Mouse (Mus musculus) limb, embryonic 14.5 days (tissue): ENCODE measurements around the gene Gtf2i. TPM values are rescaled to one million over a fixed set of nuclear protein-coding genes. Genes with fewer than 3 reads are reported as not detected.

Source experiments
- ATAC-seq: fragments of 200-750 bp; cut with Nextera tagmentation; 2 replicates; pipeline ENCODE4 v1.8.0; 2017; ENCODE audit warnings: low read depth, moderate number of reproducible peaks, moderate TSS enrichment; ENCODE audit not compliant: low FRiP score
- DNase-seq: peaks from one replicate; pipeline ENCODE4 v3.0.0-alpha.2; 2015; ENCODE audit warnings: low spot score
- H3K27ac ChIP-seq: fragments of 300-500 bp; sonication (generic); replicated peaks from 2 replicates; pipeline ENCODE4 v1.5.1; 2014; ENCODE audit warnings: low read depth, mild to moderate bottlenecking, low read length, moderate library complexity, mixed read lengths
- H3K27me3 ChIP-seq: fragments of 300-500 bp; sonication (generic); 2 replicates; pipeline ENCODE4 v1.6.1; 2014; ENCODE audit warnings: low read length, mixed read lengths; ENCODE audit not compliant: control insufficient read depth, insufficient read depth
- H3K36me3 ChIP-seq: fragments of 300-500 bp; sonication (generic); 2 replicates; pipeline ENCODE4 v1.6.1; 2014; ENCODE audit warnings: mild to moderate bottlenecking, low read length, moderate library complexity, mixed read lengths; ENCODE audit not compliant: control insufficient read depth, insufficient read depth
- H3K4me1 ChIP-seq: fragments of 300-500 bp; sonication (generic); 2 replicates; pipeline ENCODE4 v1.6.1; 2014; ENCODE audit warnings: antibody characterized with exemption, low read length, mixed read lengths; ENCODE audit not compliant: control insufficient read depth, insufficient read depth
- H3K4me2 ChIP-seq: fragments of 300-500 bp; sonication (generic); replicated peaks from 2 replicates; pipeline ENCODE4 v1.6.1; 2014; ENCODE audit warnings: low read depth, mild to moderate bottlenecking, low read length, moderate library complexity; ENCODE audit not compliant: severe bottlenecking
- H3K4me3 ChIP-seq: fragments of 300-500 bp; sonication (generic); replicated peaks from 2 replicates; pipeline ENCODE4 v1.5.1; 2014; ENCODE audit warnings: low read length
- H3K9ac ChIP-seq: fragments of 300-500 bp; sonication (generic); 2 replicates; pipeline ENCODE4 v1.6.1; 2014; ENCODE audit warnings: mild to moderate bottlenecking, low read depth, low read length, moderate library complexity; ENCODE audit not compliant: severe bottlenecking
- H3K9me3 ChIP-seq: fragments of 300-500 bp; sonication (generic); 2 replicates; pipeline ENCODE4 v1.6.1; 2016; ENCODE audit warnings: low read length; ENCODE audit not compliant: control insufficient read depth
- POLR2A ChIP-seq: fragments of 200-500 bp; IDR thresholded peaks from 2 replicates; pipeline ENCODE4 v1.8.0; 2012; ENCODE audit warnings: inconsistent platforms, mild to moderate bottlenecking, moderate library complexity, borderline replicate concordance; ENCODE audit not compliant: insufficient read depth, insufficient read length; ENCODE audit errors: extremely low read depth
- WGBS: fragments of 180-500 bp; shearing (Covaris S2); extraction: QIAGEN DNeasy Blood & Tissue Kit; methylation state at CpG from one replicate; pipeline ENCODE4 v1.1.7; 2014; 5-methylcytosine and 5-hydroxymethylcytosine counted together
- polyA plus RNA-seq, 2 experiments: library from polyadenylated mRNA; depleted of rRNA in 1 of 2; stranded (reverse) in 1 of 2; unstranded in 1 of 2; fragments of >200 nt; fragmentation: Nextera tagmentation in 1 of 2; extraction: Ambion mirVana in 1 of 2; gene quantifications; 2 replicates each; pipeline versions ENCODE4 v1.2.1 to v1.2.3; 2012 to 2014

Gene Gtf2i
- polyA plus RNA-seq, 2 experiments: 169 to 190 TPM

- no peaks in the 10 kb centered on the region for H3K4me1 ChIP-seq
- H3K9me3 ChIP-seq: no peaks in the 10 kb centered on the region
- H3K9ac ChIP-seq: no peak overlapping the region
- no peak for DNase-seq
- H3K36me3 ChIP-seq: peaks cover 97% of the 10 kb centered on the region
- H3K27ac ChIP-seq: peak overlapping the region; percentile 48; the same call in 1 of the 2 replicates
- no peak for ATAC-seq
- H3K27me3 ChIP-seq: no peaks in the 10 kb centered on the region
- H3K4me2 ChIP-seq: no peak overlapping the region
- no peak overlapping the region for H3K4me3 ChIP-seq
- TF ChIP-seq POLR2A: no peak
- WGBS: 84% methylated on average over 4 of the region's 4 CpGs
These were observed 44.0 kb downstream of the Gtf2i start for GRCm38 (mm10) chr5:134270566-134270965.

DNA sequence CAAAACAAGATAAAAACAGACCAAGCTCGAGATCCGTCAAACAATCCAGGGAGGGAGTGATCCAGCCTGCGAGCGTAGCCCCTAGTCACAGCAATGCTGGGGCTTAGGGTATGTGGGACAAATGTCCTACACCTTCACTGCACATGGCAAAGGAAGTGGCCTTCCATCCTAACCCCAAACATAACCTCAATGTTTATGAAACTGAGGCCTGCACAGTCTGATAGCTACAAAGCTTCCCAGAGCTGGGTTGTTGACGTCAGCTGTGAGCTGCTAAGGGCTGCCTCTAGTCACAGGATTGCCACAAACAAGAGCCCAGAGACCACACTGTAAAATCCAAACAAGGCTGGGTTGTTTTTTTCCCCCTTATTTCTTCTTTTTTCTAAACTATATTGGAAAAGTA, 44.8 kb downstream of the Gtf2i start:
- H3K4me3 ChIP-seq: no peak overlapping the region
- H3K27ac ChIP-seq: no peak overlapping the region
- H3K4me1 ChIP-seq: no peaks in the 10 kb centered on the region
- peaks cover 97% of the 10 kb centered on the region for H3K36me3 ChIP-seq
- H3K4me2 ChIP-seq: no peak overlapping the region
- DNase-seq (no peak), ATAC-seq (no peak)
- no peak overlapping the region for H3K9ac ChIP-seq
- no peaks in the 10 kb centered on the region for H3K27me3 ChIP-seq
- no peak for TF ChIP-seq POLR2A
- no peaks in the 10 kb centered on the region for H3K9me3 ChIP-seq
- WGBS: 83% methylated on average over 5 of the region's 5 CpGs

GRCm38 (mm10) chr5:134268751-134269150, 45.8 kb downstream of the Gtf2i start:
- Histone ChIP-seq H3K4me3 (no peak overlapping the region), H3K36me3 (peaks cover 98% of the 10 kb centered on the region), H3K9me3 (no peaks in the 10 kb centered on the region), H3K27me3 (no peaks in the 10 kb centered on the region), H3K27ac (no peak overlapping the region), H3K9ac (no peak overlapping the region), H3K4me1 (no peaks in the 10 kb centered on the region), H3K4me2 (no peak overlapping the region)
- TF ChIP-seq POLR2A: no peak
- ATAC-seq (no peak), DNase-seq (no peak)
- 95% methylated on average over 8 of the region's 8 CpGs for WGBS

DNA sequence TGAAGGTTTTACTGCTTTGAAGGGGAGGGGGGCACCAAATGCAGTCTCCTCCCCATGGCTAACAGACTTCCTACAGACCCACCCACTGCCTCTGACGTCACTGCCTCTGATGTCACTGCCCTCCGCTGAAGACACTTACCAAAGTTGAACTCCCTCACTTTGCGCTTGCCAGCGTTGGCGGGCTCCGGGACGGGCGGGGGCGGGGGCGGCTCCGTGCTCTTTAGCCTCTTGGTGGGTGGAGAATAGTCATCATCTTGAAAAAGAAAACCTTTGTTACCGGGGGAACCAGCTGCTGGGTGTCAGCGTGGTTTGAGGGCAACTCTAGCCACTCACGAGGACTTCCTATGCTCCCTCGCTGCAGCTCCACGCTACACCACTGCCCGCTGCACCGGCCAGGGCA, 48.2 kb downstream of the Gtf2i start:
- Histone ChIP-seq H3K4me3 (no peak overlapping the region), H3K4me1 (no peaks in the 10 kb centered on the region), H3K36me3 (peaks cover 98% of the 10 kb centered on the region), H3K9ac (no peak overlapping the region), H3K4me2 (no peak overlapping the region), H3K27ac (no peak overlapping the region), H3K27me3 (no peaks in the 10 kb centered on the region), H3K9me3 (no peaks in the 10 kb centered on the region)
- no peak for DNase-seq
- ATAC-seq: no peak
- 89% methylated on average over 18 of the region's 18 CpGs for WGBS
- TF ChIP-seq POLR2A: no peak

DNA sequence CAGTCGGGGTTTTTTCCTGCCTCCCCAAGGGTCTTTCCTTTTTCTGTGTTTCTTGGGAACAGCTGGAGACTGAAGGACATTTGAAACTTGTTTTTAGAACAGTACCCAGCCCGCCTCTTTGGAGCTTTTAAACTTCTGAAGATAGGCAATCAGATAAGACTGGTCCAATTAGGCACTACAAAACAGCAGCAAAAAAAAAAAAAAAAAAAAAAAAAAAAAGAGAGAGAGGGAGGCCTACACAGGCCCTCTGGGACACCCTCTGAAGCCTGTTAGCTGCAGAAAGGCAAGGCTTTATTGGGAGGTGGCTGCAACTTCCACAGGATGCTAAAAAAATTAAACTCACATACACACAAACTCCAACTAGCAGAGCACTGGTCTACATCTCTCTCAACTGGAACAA, 48.7 kb downstream of the Gtf2i start:
- Histone ChIP-seq H3K9ac (no peak overlapping the region), H3K4me1 (no peaks in the 10 kb centered on the region), H3K4me2 (no peak overlapping the region), H3K9me3 (no peaks in the 10 kb centered on the region), H3K27ac (no peak overlapping the region), H3K4me3 (no peak overlapping the region), H3K27me3 (no peaks in the 10 kb centered on the region), H3K36me3 (peaks cover 98% of the 10 kb centered on the region)
- TF ChIP-seq POLR2A: no peak
- DNase-seq (no peak), ATAC-seq (no peak)
- 81% methylated on average over 2 of the region's 2 CpGs for WGBS
